Mouse (Mus musculus) thymus, adult 2 months (tissue): ENCODE results near the gene Rfxap. TPM values are rescaled to one million over a fixed set of nuclear protein-coding genes. Genes with fewer than 3 reads are reported as not detected.

ENCODE experiments used
- DNase-seq: peaks from one replicate; pipeline ENCODE4 v3.0.0; 2021
- H3K27ac ChIP-seq: fragments of 200-500 bp; 2 replicates; pipeline ENCODE4 v1.5.1; 2012; ENCODE audit warnings: low read length, control low read depth; ENCODE audit not compliant: control insufficient read depth, insufficient read depth
- H3K27me3 ChIP-seq: fragments of 200-500 bp; 2 replicates; pipeline ENCODE4 v1.6.1; 2012; ENCODE audit warnings: mild to moderate bottlenecking, low read length, moderate library complexity, mixed read lengths; ENCODE audit not compliant: control insufficient read depth, insufficient read depth
- H3K36me3 ChIP-seq: fragments of 200-500 bp; 2 replicates; pipeline ENCODE4 v1.6.1; 2012; ENCODE audit warnings: mild to moderate bottlenecking, low read length, moderate library complexity; ENCODE audit not compliant: control insufficient read depth, insufficient read depth
- H3K4me1 ChIP-seq: fragments of 200-500 bp; replicated peaks from 2 replicates; pipeline ENCODE4 v1.6.1; 2012; ENCODE audit warnings: low read length; ENCODE audit not compliant: control insufficient read depth, insufficient read depth
- H3K4me3 ChIP-seq: fragments of 200-500 bp; 2 replicates; pipeline ENCODE4 v1.5.1; 2012; ENCODE audit warnings: mild to moderate bottlenecking, low read length, control low read depth, moderate library complexity; ENCODE audit not compliant: control insufficient read depth, insufficient read depth
- CTCF ChIP-seq: fragments of 200-500 bp; IDR thresholded peaks from 2 replicates; pipeline ENCODE4 v1.5.1; 2012; ENCODE audit warnings: mild to moderate bottlenecking, control low read depth, low read length, moderate library complexity, borderline replicate concordance; ENCODE audit not compliant: control insufficient read depth, poor library complexity, insufficient read depth; ENCODE audit errors: extremely low read depth
- POLR2A ChIP-seq: fragments of 200-500 bp; IDR thresholded peaks from 2 replicates; pipeline ENCODE4 v1.6.1; 2012; ENCODE audit warnings: mild to moderate bottlenecking, low read length, control low read depth, moderate library complexity; ENCODE audit not compliant: control insufficient read depth, poor library complexity, insufficient read depth; ENCODE audit errors: extremely low read depth
- WGBS: fragments of 180-500 bp; shearing (Covaris S2); methylation state at CpG from one replicate; pipeline ENCODE4 v1.1.7; 2018; 5-methylcytosine and 5-hydroxymethylcytosine counted together
- polyA plus RNA-seq: library from polyadenylated mRNA; depleted of rRNA; stranded (reverse); fragments of >200 nt; gene quantifications from 2 replicates; pipeline ENCODE4 v1.2.3, GENCODE M21; 2012; rRNA removed

The Rfxap gene
- polyA plus RNA-seq, 1 experiment: 29.8 TPM

- 91% methylated on average over 15 of the region's 15 CpGs for WGBS
- DNase-seq: no peak
- no peaks in the 10 kb centered on the region; the same call in 1 of the 2 replicates for H3K27me3 ChIP-seq
- H3K4me3 ChIP-seq: no peak overlapping the region
- H3K36me3 ChIP-seq: no peaks in the 10 kb centered on the region
- no peak overlapping the region for H3K27ac ChIP-seq
- no peaks in the 10 kb centered on the region for H3K4me1 ChIP-seq
- TF ChIP-seq CTCF (no peak), POLR2A (no peak)
Measured at GRCm38 (mm10) chr3:54760321-54761115, 47.1 kb downstream of the Rfxap start.

DNA sequence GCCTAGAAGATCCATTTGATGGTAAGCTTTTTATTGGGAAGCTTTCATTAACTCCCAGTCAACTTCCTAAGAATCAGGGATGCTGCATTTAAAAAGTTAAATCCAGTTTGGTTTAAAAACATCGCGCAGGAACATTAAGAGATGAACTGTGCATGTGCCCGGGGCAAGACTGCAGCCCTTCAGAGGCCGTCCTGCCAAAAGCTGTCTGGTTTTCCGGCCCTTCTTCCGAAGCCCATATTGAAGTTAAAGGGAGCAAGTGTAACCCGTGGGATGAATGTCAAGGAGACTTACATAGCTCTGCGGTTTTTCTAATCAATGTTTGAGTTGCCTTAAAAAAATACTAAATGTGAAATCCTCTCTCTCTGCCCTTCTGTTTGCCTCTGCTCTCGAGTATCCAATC lies 48.4 kb downstream of the Rfxap start:
- Histone ChIP-seq H3K36me3 (no peaks in the 10 kb centered on the region), H3K4me1 (no peaks in the 10 kb centered on the region), H3K4me3 (no peak overlapping the region), H3K27ac (no peak overlapping the region), H3K27me3 (no peaks in the 10 kb centered on the region; the same call in 1 of the 2 replicates)
- TF ChIP-seq POLR2A: no peak
- no peak for TF ChIP-seq CTCF
- WGBS: 92% methylated on average over 9 of the region's 9 CpGs
- no peak for DNase-seq

DNA sequence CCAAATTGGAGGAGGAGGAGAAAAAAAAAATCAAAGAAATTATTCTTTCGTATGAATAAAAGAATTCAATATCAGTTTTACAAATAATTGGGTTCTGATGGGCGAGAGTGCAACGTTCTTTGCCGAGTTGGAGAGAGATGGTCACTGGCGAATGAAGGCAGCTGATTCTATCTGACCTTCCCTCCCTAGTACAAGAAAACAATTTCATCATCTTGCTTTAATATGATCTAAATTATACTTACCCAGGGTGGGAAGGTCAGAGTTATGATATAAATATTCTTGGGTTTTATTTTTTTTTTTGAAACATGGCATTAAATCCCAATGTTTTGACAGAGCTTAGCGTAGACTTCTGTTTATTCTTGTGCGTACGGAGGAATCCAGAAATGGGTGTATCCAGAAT lies 50.1 kb downstream of the Rfxap start:
- no peak for DNase-seq
- Histone ChIP-seq H3K27me3 (no peaks in the 10 kb centered on the region; the same call in 1 of the 2 replicates), H3K4me3 (no peak overlapping the region), H3K27ac (no peak overlapping the region), H3K36me3 (no peaks in the 10 kb centered on the region), H3K4me1 (no peaks in the 10 kb centered on the region)
- TF ChIP-seq CTCF: no peak
- no peak for TF ChIP-seq POLR2A
- 97% methylated on average over 8 of the region's 8 CpGs for WGBS

GRCm38 (mm10) chr3:54756058-54756457 lies 51.5 kb downstream of the Rfxap start:
- Histone ChIP-seq H3K4me3 (no peak overlapping the region), H3K4me1 (no peaks in the 10 kb centered on the region), H3K36me3 (no peaks in the 10 kb centered on the region), H3K27me3 (no peaks in the 10 kb centered on the region; the same call in 1 of the 2 replicates), H3K27ac (no peak overlapping the region)
- TF ChIP-seq CTCF (no peak), POLR2A (no peak)
- no peak for DNase-seq
- WGBS: 9% methylated on average over 11 of the region's 11 CpGs

GRCm38 (mm10) chr3:54755145-54756041 lies 52.2 kb downstream of the Rfxap start, which contains the start of gene Smad9:
TSS of gene Smad9 (plus strand) at chr3:54755582.
- no peaks in the 10 kb centered on the region; the same call in 1 of the 2 replicates for H3K27me3 ChIP-seq
- TF ChIP-seq POLR2A (no peak), CTCF (no peak)
- no peaks in the 10 kb centered on the region; the same call in 1 of the 2 replicates for H3K36me3 ChIP-seq
- H3K4me3 ChIP-seq: no peak within 1 kb of the TSS
- DNase-seq: no peak
- WGBS: 3% methylated on average over 66 of the region's 66 CpGs
- H3K4me1 ChIP-seq: no peaks in the 10 kb centered on the region
- no peak within 1 kb of the TSS for H3K27ac ChIP-seq

DNA sequence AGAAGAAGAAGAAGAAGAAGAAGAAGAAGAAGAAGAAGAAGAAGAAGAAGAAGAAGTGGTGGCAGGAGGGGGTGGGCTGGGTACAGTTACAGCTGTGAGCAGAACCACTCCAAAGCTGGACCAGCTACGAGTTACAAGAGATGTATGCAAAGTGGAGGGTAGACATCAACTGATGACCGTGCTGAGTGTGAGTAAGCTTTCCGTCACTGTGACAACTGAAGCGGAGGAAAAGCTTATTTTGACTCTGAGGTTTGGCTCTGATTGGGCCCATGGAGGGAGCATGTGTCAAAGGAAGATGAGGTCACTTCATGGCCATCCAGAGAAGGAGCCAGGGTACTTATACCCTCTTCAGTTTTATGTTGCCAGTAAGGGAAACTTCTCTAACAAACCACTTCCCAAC lies 54.2 kb downstream of the Rfxap start:
- DNase-seq: no peak
- Histone ChIP-seq H3K4me1 (no peaks in the 10 kb centered on the region), H3K36me3 (peaks cover 18% of the 10 kb centered on the region), H3K4me3 (no peak overlapping the region), H3K27ac (no peak overlapping the region), H3K27me3 (no peaks in the 10 kb centered on the region; the same call in 1 of the 2 replicates)
- no peak for TF ChIP-seq POLR2A
- TF ChIP-seq CTCF: no peak
- WGBS: 88% methylated on average over 4 of the region's 4 CpGs

Other genes starting within 250 kb of the Rfxap start
- 103 and 117 TPM in 2 replicates for gene Supt20, start 115.0 kb downstream of the Rfxap start, polyA plus RNA-seq
- not detected in 2 replicates for gene Gm21958, start 93.4 kb downstream of the Rfxap start, polyA plus RNA-seq
- gene Exosc8, start 72.4 kb downstream of the Rfxap start, polyA plus RNA-seq: 73.9 and 76.4 TPM in 2 replicates
- gene Alg5, start 72.3 kb downstream of the Rfxap start, polyA plus RNA-seq: 13.2 and 15.7 TPM in 2 replicates
- 0.20 and 0.36 TPM in 2 replicates for gene Smad9, start 52.2 kb downstream of the Rfxap start, polyA plus RNA-seq
- gene Sertm1, start 108.1 kb upstream of the Rfxap start, polyA plus RNA-seq: 0.04 and 0.12 TPM in 2 replicates
- gene Ccna1, start 247.7 kb upstream of the Rfxap start, polyA plus RNA-seq: 0.94 TPM in 1 of 2 replicates, not detected in the other